Mouse (Mus musculus) heart, adult 2 months (tissue): ENCODE data around the gene Rgl1.

Source experiments
- CTCF ChIP-seq: fragments of 200-600 bp; IDR thresholded peaks from 2 replicates; pipeline ENCODE4 v1.8.1; 2022; ENCODE audit warnings: antibody characterized with exemption, mild to moderate bottlenecking, moderate library complexity
- EP300 ChIP-seq: fragments of 200-500 bp; IDR thresholded peaks from 2 replicates; pipeline ENCODE4 v1.6.1; 2011; ENCODE audit warnings: low read depth, low read length, control low read depth; ENCODE audit not compliant: insufficient read depth
- POLR2A ChIP-seq: fragments of 200-500 bp; IDR thresholded peaks from 2 replicates; pipeline ENCODE4 v1.6.1; 2011; ENCODE audit warnings: mild to moderate bottlenecking, low read depth, low read length, control low read depth; ENCODE audit not compliant: insufficient read depth

- TF ChIP-seq CTCF, result no peak
- no peak for TF ChIP-seq EP300
- TF ChIP-seq POLR2A, result no peak
Measured at GRCm38 (mm10) chr1:152619396-152619795, 146.8 kb downstream of the Rgl1 start.
